Mouse (Mus musculus) cerebellum, adult 11-12 months (tissue): ENCODE measurements around the gene Pfas.
"Not testable (repeated sequence)": the region's sequence is repeated elsewhere in the genome, so short reads cannot be mapped to it uniquely, and the experiment has no call there.

Experiments used
- DNase-seq: peaks from one replicate; pipeline ENCODE4 v3.0.0; 2022

Gene Pfas

DNA sequence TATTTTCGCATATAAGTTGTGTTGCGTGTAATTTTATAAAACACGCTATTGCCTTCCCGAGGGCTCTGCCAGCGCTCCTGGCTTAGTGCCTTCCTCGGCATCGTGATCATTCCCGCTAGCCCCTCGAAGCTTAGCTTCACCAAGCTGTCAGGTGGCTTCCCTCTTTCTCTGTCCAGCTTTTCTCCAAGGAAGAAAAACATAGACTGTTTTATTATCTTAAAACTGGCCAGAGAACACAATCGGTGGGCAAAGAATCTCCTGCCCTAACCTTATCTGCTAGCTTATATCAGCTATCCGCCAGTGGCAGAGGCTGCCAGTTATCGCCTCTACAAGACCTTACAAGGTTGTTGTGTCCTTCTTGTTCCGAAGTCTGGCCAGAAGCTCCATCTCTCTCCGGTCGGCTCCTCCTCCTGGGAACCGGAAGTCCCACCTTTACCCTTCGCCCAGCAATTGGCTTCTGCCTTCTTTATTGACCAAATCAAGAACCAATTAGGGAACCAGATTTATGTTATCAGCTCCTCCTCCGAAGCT, 3.9 kb upstream of the Pfas start:
- DNase-seq, result peak; percentile 90

DNA sequence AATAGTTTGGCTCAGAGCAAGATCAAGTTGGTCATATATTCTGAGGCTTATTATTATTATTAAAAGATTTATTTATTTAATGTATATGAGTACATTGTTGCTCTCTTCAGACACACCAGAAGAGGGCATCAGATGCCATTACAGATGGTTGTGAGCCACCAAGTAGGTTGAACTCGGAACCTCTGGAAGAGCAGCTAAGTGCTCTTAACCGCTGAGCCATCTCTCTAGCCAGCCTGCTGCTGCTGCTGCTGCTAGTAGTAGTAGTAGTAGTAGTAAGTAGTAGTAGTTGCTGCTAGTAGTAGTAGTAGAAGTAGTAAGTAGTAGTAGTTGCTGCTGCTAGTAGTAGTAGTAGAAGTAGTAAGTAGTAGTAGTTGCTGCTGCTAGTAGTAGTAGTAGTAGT, 3.2 kb upstream of the Pfas start:
- not testable (repeated sequence) for DNase-seq

DNA sequence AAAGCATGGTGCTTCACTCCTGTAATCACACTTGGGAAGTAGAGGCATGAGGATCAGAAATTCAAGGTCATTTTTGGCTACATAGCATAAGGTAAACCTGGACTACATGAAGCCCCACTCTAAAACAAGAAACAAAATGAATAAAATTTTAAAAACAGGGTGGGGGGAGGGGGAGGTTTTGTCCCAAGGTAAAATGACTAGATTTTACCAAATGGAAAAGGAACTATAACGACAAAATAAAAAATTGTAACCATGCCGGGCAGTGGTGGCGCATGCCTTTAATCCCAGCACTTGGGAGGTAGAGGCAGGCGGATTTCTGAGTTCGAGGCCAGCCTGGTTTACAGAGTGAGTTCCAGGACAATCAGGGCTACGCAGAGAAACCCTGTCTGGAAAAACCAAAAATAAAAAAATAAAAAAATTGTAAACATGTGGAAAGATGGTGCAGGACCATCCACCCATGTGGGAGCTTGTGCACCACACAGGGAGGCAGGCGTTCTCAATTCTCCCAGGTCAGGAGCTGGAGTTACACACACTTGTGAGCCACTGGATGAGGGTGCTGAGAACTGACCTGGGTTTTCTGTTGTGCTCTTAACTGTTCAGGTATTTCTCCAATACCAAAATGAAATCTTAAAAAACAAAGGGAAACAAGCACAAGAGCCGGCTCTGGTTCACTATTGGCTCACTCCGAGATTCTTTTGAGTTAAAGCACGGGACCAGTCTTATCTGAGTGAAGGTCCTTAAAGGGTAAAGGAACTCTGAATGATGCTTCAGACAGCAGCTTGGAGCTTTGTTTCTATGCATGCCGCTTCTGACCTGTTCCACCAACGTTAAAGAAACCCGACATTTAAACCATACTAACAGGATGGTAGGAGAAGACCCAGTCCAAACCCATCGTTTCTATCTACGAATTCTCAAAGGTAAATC, 2.4 kb upstream of the Pfas start:
- no peak for DNase-seq

DNA sequence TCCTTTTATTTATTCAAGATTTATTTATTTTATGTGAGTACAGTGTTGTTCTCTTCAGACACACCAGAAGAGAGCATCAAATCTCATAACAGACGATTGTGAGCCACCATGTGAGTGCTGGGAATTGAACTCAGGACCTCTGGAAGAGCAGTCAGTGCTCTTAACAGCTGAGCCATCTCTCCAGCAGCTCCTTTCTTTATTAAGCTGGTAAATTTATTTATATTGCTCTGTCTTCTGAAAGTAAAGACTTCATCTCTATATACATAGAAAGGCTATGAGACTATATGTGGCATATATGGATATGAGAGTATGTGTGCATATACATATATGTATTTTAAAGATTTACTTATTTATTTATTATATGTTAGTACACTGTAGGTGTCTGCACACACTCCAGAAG, 1.2 kb upstream of the Pfas start:
- no peak for DNase-seq

DNA sequence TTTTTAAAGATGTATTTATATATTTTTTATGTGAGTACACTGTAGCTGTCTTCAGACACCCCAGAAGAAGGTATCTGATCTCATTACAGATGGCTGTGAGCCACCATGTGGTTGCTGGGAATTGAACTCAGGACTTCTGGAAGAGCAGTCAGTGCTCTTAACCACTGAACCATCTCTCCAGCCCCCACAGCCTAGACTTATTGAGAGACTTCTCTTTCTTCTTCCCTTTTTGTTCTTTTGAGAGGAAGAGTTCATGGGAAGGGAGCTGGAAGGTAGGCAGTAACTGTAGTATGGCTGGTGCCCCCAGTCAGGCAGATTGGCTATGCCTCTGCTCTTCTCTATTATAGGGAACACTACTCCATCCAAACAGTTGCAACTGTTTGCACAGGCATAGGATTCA, 1.7 kb downstream of the Pfas start:
- DNase-seq, result not testable (repeated sequence)

DNA sequence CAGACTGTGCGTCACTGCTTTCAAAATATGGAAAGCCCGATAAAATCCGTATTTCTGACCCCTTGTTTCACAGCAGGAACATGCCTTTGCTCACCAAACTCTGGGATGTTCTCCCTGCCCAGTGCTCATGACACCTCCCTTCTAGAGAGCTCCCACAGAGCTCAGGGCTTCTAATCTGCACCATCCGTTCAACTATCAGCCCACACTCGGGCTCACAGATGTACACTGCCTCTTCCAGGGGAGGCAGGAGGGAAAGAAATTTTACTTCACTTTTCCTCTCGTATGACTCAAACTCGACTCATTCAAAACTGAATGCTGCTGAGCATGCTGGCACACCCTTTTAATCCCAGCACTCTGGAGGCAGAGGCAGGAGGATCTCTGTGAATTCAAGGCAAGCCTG, 3.1 kb downstream of the Pfas start:
- no peak for DNase-seq

DNA sequence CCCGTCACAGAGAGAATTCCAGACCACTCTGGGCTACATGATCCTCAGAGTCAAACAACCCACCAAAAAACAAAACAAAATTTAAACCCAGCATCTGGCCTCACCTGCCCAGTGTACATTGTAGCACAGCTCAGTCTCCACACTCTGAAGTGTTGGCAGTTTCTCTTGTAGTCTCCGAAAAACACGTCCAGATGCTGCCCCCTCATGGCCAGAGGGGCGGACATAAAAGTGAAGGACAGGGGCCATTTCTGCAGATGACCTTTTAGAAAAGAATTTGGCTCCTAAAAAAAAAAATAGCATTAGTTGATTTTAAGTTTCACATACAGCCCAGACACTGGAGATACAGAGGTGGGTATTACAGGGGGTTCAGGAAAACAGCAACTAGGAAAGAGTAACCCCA, 4.7 kb downstream of the Pfas start:
- no peak for DNase-seq

DNA sequence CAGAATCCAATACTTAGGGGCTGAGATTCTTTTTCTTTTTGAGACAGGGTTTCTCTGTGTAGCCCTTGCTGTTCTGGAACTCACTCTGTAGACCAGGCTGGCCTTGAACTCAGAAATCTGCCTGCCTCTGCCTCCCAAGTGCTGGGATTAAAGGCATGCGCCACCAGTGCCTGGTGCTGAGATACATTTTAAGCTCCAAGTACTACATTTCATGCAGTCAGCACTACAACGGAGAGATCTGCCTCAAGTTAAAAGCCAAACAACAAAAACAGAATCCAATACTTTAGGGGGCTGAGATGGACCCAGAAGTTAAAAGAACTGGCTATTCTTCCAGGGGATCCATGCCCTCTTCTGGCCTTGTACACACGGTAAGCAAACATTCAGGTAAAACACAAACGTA, 5.5 kb downstream of the Pfas start:
- DNase-seq, result not testable (repeated sequence)

DNA sequence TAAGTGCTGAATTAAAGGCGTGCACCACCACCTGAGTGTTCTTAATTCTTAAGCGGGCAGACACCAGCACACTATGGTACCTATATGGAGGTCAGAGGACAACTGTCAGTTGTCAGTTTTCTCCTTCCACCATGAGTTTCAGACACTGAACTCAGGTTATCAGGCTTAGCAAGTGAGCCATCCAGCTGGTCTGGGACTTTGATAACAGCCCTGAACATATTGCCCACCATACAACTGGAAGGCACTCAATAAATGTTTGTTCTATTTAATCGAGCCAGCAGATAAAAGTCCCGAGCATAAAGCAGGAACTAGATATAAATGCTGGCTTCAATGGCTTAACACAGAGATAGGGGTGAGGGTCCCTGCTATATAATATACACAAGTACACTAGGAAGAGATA, 11.2 kb downstream of the Pfas start:
- no peak for DNase-seq

DNA sequence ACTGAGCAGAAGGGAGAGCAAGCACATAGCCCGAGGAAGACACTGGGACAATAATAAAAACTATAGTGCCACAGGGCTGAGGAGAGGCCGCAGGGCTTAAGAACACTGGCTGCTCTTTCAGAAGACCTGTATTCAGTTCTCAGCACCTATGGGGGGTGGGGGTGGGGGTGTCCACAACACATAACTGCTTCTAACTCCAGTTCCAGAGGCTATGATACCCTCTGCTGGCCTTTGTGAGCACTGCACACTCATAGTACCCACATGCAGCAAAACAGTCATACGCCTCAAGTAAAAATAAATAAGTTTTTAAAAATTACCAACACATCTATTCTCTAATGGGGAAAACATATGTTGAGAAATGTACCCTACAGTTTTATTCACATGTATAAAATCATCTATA, 13.9 kb downstream of the Pfas start:
- no peak for DNase-seq

DNA sequence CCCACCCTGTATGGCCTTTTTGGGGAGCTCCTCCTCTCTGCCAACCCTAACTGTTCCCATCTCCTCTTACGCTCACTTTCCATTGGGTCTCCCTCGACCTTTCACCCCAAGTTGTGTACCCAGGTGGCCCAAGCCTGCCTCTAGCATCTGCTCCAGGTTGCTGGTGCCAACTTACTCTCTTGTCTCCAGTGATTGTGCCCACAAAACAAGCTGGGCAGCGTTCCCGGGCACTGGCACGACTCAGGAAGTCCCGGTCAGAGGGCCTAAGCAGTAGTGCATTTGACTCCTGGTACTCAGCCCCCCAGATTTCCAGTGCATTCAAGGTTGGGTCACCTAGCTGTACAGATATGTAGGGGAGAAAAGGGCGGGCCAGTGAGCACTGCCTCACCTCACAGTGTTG, 15.1 kb downstream of the Pfas start:
- peak; percentile 74 for DNase-seq

DNA sequence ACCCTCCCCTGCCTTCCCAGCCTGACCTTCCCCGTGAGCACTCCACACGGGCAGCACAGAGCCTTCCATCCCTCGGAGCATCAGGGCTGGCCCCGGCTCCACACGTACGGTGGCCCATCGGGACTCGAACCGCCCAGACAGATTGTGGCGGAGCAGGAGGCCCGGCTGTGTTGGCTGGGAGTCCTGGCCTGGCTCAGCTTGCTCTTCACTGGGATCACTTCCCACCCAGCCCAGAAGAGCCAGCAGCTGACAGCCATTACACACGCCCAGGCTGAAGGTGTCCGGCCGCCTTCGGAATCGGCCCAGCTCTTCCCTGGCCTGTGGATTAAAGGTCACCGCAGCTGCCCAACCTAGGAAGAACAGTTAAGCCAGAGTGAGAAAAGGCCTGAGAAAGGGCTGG, 19.9 kb downstream of the Pfas start:
- DNase-seq, result peak; percentile 83

DNA sequence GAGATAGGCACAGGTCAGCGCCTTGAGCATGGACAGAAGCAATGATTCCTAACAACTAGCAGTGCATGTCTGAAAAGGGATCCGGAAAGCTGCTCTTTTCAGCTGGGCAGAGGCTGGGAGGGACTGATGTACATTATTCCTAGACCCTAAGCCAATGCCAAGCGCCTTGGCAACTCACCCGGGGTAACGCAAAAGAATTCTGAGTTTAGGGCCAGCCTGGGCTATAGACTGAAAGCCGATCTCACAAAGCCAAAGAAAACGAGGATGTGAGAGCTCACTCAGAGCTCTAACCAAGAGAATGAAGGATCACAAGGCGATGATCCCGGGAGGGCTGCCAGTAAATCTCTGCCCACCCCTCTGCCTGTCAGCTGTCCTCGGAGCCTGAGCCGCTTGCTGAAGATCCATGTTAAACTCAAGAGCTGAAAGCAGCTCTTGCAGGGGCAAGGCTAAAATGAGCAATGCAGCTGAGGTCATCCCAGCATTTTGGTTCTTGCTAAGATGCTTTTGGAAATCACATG, 20.8 kb downstream of the Pfas start:
- DNase-seq, result no peak

DNA sequence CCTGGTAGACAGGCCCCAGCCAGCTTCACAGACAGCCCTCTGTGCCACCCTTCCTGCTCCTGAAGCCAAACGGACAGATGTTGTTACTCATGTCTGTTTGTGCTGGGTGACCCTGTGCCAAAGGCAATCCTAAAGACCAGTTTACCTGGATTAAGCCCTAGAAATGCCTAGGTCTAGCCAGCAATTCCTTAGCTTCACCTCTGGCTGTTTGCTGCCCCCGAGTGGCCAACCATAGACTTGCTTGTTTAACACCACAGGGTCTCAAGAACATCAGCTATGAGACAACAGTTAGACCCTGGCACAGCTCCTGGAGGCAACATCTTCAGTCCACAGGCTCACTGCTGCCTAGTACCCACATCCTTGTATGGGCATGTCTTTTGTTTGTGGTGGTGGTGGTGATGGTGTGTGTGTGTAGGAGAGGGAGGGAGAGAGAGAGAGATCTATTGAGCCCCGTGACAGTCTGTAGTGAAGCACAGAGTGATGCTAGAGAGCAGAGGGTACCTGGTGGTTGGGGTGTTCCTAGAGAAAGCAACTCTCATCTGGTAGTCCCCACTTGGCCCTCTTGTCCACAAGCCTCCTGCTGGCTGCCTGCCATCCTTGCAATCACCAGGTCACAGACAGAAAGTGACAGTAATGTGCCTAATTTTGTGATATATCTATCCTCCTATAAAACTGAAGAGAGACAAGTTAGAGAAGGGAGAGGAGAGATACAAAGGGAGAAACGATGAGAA, 25.5 kb downstream of the Pfas start:
- peak; percentile 60 for DNase-seq

DNA sequence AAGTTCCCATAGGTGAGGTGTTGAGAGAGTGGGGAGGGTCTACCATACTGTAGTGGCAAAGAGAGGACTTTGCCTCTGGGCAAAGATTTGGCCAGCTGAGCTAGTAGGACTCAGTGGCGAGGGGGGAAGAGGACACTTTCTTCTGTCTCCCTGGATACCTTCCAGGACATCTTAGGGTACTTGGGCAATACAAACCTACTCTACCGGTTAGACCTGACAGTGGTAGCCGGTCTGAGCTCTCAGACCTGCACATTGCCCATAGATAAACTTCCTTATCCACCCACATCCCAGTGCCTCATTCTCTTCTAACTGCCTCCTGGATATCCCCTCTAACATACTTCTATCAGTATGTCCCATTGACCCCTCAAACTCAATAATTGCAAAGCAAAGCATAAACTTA, 27.3 kb downstream of the Pfas start:
- no peak for DNase-seq

DNA sequence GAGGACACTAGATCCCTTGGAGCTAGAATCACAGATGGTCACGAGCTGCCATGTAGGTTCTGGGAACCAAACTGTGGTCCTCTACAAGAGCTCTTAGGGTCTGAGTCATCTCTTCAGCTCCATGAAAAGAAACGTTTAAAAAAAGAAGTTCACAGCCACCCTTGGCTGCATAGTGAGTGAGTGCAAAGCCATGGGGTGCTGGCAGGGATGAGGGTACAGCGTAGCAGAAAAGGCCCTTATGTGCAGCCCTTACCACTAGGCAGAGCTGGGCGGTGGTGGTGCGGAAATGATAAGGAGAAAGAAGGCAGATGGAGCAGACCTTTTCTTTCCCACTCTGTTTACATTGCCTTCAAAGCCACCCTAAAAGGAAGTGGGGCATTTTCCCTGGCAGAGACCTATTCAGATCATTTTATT, 28.9 kb downstream of the Pfas start:
- no peak for DNase-seq

DNA sequence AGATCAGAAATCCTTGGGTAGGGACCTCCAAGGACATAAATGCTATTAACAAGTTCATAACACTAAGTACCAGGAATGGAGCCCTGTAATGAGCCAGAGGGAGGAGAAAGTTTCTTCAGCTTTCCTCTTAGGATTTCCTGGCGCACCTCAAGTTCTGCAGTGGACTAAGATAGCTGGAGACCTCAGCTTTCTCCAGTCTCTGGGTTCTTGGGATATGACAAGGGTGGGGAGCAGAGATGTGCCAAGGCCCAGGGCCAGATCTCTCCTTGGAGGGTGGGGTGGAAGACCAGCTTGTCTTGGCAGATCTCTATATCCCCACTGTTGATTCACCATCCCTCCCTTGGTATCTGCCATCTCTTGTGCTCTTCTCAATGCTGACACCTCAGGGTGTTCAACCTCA, 32.7 kb downstream of the Pfas start:
- DNase-seq, result no peak

DNA sequence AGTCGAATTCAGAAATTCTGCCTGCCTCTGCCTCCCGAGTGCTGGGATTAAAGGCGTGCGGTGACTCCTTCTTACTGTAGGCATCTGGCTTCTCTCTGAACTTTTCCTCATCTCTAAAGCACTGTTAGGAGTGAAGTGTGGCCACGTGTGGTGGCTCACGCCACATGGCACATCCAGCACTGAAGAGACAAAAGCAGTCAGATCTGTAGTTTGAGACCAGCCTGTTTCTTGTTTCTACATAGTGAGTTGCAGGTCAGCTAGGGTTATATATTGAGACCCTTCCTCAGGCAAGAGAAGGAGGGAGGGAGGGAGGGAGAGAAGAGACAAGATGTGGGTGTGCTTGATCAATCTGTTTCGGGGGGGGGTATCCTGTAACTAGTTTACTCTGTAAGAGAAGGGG, 33.2 kb downstream of the Pfas start, which contains the start of gene Rangrf:
Gene Rangrf, minus strand, starts transcription at position 101 of the 400 bp plus-strand sequence.
- no peak for DNase-seq

DNA sequence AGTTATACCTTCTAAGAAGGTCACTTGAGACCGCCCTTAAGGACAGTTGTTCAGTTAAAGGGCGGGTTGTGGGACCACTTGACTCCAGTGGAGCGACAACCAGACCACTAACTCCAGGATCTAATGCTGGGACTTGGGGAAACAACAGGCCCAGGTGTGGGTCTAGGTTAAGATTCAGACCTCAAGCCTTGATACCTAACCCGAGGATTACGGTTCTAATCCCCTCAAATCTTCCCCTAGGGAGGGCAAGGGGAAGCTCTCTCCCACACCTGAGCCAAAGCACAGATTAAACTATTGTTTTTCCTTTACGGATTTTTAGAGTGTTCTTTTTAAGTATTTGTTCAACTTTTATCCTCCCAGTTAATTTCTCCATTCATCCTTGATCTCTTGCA, 34.2 kb downstream of the Pfas start:
- DNase-seq, result no peak

DNA sequence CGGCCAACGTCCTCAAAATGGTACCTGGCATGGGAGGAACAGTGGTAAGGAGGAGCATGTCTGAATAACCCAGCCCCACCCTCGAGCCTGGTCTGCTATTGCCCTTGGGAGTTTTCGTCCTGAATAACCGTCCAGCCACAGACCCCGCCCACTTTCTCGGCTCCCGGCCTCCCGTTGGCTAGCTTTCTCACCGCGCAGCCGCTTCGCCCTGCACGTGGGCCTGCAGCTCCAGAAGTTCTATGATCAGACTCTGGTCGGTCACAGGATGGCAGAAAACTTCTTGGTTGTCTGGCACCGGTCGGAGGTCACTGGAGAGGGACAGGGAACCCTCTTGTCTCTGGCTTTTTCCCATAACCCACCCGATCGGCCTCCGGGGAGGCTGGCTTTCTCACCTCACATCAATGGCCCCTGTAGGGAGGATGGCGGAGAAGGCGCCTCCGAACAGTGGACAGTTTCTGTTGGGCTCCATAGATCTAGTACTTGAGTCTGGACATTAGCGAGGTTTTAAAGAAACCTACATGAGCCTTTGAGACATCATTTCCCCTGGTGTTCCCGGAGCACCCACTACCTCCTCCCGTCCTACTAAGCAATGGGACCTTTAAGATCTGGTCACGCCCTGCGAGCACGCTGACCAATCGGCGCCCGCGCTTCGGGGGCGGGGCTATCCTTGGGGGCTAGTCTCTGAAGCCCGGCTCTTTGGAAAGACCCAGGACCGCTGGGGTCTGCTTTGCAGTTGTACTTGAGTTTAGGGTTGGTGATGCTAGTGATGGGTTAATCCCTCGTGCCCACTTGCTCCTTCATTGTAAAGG, 34.8 kb downstream of the Pfas start:
- peak; percentile 83 for DNase-seq

DNA sequence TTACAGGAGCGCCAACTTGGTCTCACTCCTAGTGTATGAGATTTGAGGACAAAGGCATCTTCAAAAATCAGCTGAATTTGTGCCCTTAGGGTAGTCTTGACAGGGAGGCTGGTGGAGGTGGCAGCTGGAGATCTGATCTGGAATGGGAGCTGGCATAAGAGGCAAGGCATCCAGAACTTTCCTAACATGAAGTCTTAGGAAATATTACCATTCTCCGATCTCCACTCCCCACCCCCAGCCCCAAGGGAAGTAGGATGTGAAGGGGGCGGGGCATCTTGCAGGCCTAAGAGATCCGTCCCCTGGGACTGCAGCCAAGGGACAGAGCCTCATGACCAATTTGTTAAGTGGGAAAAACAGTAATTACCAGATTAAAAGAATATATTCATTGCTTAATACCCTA, 38.0 kb downstream of the Pfas start:
- DNase-seq, result no peak

DNA sequence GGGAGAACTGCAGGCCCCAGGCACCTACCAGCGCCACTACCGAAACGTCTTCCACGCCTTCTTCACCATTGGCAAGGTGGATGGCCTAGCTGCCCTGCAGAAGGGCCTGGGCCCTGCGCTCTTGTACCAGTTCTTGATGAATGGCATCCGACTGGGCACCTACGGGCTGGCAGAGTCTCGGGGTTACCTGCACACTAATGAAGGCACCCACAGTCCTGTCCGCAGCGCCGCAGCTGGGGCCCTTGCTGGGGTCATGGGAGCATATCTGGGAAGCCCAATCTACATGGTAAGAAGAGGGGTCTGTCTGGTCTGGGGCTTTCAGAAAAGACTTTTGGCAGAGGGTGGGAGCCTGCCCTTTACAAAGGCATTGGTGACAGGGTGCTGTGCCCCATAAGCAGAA, 39.5 kb downstream of the Pfas start:
- peak; percentile 57 for DNase-seq
